Mouse (Mus musculus) stomach, embryonic 14.5 days (tissue): ENCODE data around the gene Mdh1. TPM values are rescaled to one million over a fixed set of nuclear protein-coding genes. Genes with fewer than 3 reads are reported as not detected.

Experiments used
- ATAC-seq: fragments of 200-750 bp; cut with Nextera tagmentation; 2 replicates; pipeline ENCODE4 v1.8.0; 2017; ENCODE audit warnings: low read depth, moderate TSS enrichment; ENCODE audit not compliant: insufficient number of reproducible peaks, insufficient read depth, low FRiP score
- H3K27ac ChIP-seq: fragments of 300-500 bp; sonication (generic); 2 replicates; pipeline ENCODE4 v1.5.1; 2014; ENCODE audit warnings: mild to moderate bottlenecking, low read length, moderate library complexity, mixed read lengths
- H3K27me3 ChIP-seq: fragments of 300-500 bp; sonication (generic); 2 replicates; pipeline ENCODE4 v1.6.1; 2014; ENCODE audit warnings: low read length, control low read depth, mixed read lengths; ENCODE audit not compliant: control insufficient read depth, insufficient read depth
- H3K36me3 ChIP-seq: fragments of 300-500 bp; sonication (generic); 2 replicates; pipeline ENCODE4 v1.6.1; 2014; ENCODE audit warnings: mild to moderate bottlenecking, control low read depth, low read length, moderate library complexity, mixed read lengths; ENCODE audit not compliant: control insufficient read depth, insufficient read depth
- H3K4me1 ChIP-seq: fragments of 300-500 bp; sonication (generic); 2 replicates; pipeline ENCODE4 v1.6.1; 2014; ENCODE audit warnings: low read length, control low read depth, mixed read lengths; ENCODE audit not compliant: control insufficient read depth, insufficient read depth
- H3K4me2 ChIP-seq: fragments of 300-500 bp; sonication (generic); replicated peaks from 2 replicates; pipeline ENCODE4 v1.6.1; 2014; ENCODE audit warnings: low read depth, low read length, control low read depth
- H3K4me3 ChIP-seq: fragments of 300-500 bp; sonication (generic); 2 replicates; pipeline ENCODE4 v1.5.1; 2014; ENCODE audit warnings: low read depth, low read length, control low read depth
- H3K9ac ChIP-seq: fragments of 300-500 bp; sonication (generic); replicated peaks from 2 replicates; pipeline ENCODE4 v1.6.1; 2014; ENCODE audit warnings: low read depth, mild to moderate bottlenecking, control low read depth, low read length, moderate library complexity, mixed read lengths
- H3K9me3 ChIP-seq: fragments of 300-500 bp; sonication (generic); 2 replicates; pipeline ENCODE4 v1.6.1; 2016; ENCODE audit warnings: low read depth, low read length, control low read depth; ENCODE audit not compliant: control insufficient read depth
- WGBS: fragments of 180-500 bp; shearing (Covaris S2); extraction: QIAGEN DNeasy Blood & Tissue Kit; methylation state at CpG from one replicate; pipeline ENCODE4 v1.1.7; 2014; 5-methylcytosine and 5-hydroxymethylcytosine counted together
- polyA plus RNA-seq: library from polyadenylated mRNA; unstranded; fragments of >200 nt; fragmentation: Nextera tagmentation; extraction: Ambion mirVana; gene quantifications from 2 replicates; pipeline ENCODE4 v1.2.1, GENCODE M21; 2014

The Mdh1 gene
- 411 and 439 TPM in 2 replicates for polyA plus RNA-seq

DNA sequence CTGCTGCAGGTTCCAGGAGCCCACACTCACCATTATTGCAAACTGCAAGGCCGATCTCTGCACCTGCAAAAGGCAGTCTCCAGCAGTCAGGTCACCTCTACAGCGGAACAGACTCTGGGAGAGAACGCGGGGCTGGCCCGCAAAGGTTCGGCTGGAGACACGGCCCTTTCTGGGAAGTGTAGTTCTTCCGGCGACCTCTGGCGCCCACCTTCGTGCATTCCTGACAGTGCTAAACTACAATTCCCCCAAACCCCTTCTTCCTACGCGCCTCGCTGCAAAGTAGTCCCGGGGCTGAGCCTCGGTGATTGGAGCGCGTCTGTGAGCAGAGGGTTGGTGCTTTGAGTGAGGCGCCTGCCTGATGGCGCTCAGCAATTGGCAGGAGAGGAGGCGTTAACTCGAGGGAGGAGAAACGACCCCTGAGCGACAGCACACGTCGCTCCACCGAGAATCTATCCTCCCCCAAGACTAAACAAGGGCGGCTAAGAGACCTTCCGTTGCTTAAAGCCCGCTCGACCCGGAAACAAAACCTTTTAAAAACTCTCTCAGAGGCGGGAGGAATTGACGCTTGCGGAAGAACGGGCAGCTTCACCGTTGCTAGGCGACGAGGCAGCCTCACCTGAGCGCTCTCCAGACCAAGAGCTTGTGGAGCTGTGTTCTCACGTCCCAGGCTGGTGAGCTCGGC is at the start of gene Mdh1, which contains the start of gene Wdpcp:
Gene Mdh1, minus strand, starts transcription at position 668 of the 682 bp plus-strand sequence.
Gene Wdpcp, plus strand, starts transcription at position 536 of the 682 bp plus-strand sequence.
- Histone ChIP-seq H3K4me1 (peaks cover 13% of the 10 kb centered on the region; the same call in 1 of the 2 replicates), H3K4me3 (peak within 1 kb of the TSS; percentile 85), H3K4me2 (peak within 1 kb of the TSS; percentile 77), H3K9me3 (no peaks in the 10 kb centered on the region), H3K36me3 (no peaks in the 10 kb centered on the region), H3K9ac (peak within 1 kb of the TSS; percentile 76), H3K27ac (peak within 1 kb of the TSS; percentile 77; the same call in 1 of the 2 replicates), H3K27me3 (no peaks in the 10 kb centered on the region)
- WGBS: under 1% methylated on average over 42 of the region's 42 CpGs
- ATAC-seq: peak; percentile 99

DNA sequence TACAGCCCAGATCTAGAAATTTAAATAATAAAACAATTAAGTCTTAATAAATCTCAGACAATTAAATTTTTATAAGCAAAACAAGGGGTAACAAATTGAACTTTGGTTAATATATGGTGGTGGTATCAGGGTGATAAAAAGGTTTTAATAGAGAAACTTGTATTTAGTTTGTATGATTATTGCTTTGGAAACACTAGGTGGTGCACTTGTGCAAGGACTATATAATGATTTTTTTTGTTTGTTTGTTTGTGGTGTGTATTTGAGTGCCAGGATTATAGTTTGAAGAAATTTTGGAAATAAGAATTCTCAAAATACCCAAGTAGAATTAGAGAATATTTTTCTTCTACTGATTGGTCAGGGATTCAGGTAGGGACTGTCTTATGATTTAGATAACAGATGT is 43.7 kb upstream of the Mdh1 start:
- H3K9ac ChIP-seq: no peak overlapping the region
- H3K9me3 ChIP-seq: no peaks in the 10 kb centered on the region
- H3K27ac ChIP-seq: no peak overlapping the region
- H3K4me3 ChIP-seq: no peak overlapping the region
- no peaks in the 10 kb centered on the region for H3K4me1 ChIP-seq
- H3K4me2 ChIP-seq: no peak overlapping the region
- no peak for ATAC-seq
- no peaks in the 10 kb centered on the region for H3K27me3 ChIP-seq
- H3K36me3 ChIP-seq: no peaks in the 10 kb centered on the region

DNA sequence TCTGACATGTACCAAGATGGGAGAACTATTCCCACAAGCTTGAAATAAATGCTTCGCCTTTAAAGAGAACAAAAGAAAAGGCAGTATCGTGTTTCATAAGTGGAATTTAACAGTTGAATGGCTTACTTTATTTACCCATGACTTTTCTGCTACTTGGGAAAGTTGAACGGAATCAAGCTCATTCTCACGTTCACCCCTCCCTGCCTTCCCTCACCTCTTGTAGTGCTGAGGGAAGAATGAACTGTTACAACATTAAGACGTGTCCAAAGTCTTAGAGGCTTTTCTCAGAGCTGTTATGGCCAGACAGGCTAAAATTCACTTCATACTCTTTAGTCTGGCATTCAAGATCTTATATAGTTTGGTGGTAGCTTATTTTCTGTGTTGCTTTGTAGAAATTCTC is 30.3 kb upstream of the Mdh1 start:
- no peak for ATAC-seq
- Histone ChIP-seq H3K27ac (no peak overlapping the region), H3K36me3 (no peaks in the 10 kb centered on the region), H3K9ac (no peak overlapping the region), H3K4me3 (no peak overlapping the region), H3K4me1 (no peaks in the 10 kb centered on the region), H3K27me3 (no peaks in the 10 kb centered on the region), H3K9me3 (no peaks in the 10 kb centered on the region), H3K4me2 (no peak overlapping the region)
- WGBS: 55% methylated on average over 5 of the region's 5 CpGs

DNA sequence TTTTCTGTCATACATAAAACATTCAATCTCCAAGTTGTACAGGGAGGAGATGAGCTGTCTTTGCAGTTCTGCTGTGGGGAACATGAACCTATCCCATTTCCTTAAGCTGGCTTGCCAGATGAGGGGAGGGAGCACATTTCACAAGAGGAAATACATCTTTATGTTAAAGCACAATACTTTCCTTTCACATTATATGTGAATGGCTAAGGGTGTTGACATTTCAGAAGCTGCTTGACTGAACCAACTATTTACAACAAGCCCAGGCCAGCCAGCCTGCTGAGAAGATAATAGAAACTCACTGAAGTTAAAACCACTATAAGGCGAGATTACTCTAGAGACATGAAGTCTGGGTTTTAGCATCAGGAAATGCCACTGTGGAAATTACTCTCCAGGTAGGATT is 11.1 kb upstream of the Mdh1 start:
- H3K4me3 ChIP-seq: no peak overlapping the region
- H3K9me3 ChIP-seq: no peaks in the 10 kb centered on the region
- 57% methylated on average over 1 of the region's 1 CpGs for WGBS
- H3K27me3 ChIP-seq: no peaks in the 10 kb centered on the region
- 0 out of 2 replicates have a peak, but pooled peaks cover 3% of the 10 kb centered on the region for H3K4me1 ChIP-seq
- ATAC-seq: no peak
- no peak overlapping the region for H3K4me2 ChIP-seq
- no peak overlapping the region for H3K27ac ChIP-seq
- no peak overlapping the region for H3K9ac ChIP-seq
- no peaks in the 10 kb centered on the region for H3K36me3 ChIP-seq

DNA sequence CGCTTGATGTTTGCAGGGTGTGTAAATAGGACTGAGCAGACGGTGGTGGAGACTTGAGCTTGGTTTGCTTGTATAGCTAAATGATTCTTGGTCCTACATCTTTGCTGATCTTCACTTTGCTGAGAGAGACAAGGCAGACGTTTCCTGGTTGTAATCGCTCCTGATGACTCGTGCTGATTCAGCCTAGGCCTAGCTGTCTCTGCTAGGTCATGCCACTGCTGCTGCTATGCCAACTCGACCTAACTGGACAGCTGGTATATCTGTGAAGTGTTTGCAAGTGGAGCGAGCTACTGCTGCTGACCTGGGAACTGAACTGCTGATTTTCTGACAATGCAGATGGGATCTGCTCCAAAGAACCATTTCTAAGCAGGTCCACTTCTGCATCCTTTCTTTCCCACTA is 9.3 kb upstream of the Mdh1 start:
- ATAC-seq: no peak
- Histone ChIP-seq H3K4me1 (0 out of 2 replicates have a peak, but pooled peaks cover 3% of the 10 kb centered on the region), H3K9me3 (no peaks in the 10 kb centered on the region), H3K4me3 (no peak overlapping the region), H3K27me3 (no peaks in the 10 kb centered on the region), H3K36me3 (no peaks in the 10 kb centered on the region), H3K9ac (no peak overlapping the region), H3K27ac (no peak overlapping the region), H3K4me2 (no peak overlapping the region)
- 68% methylated on average over 7 of the region's 7 CpGs for WGBS

DNA sequence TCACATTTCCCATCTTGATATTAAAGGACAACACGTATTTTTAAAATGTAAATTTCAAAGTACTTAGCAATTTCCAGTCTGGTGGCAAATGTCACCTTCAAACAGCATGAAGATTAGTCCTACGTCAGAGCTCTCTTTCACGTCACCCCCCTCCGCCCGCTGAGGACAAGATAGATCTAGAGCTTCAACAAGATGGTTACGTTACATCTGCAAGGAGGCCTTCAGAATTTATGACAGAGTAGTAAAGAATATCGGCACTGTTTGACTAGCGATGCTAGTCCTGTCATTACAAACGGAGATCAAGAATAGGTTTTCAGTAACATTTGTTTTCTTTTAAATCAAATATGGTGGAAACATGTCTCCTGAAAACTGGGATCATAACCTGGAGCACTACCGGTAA is 1.2 kb downstream of the Mdh1 start:
- WGBS: 6% methylated on average over 10 of the region's 10 CpGs
- Histone ChIP-seq H3K27ac (peak overlapping the region; percentile 77; the same call in 1 of the 2 replicates), H3K4me1 (peaks cover 13% of the 10 kb centered on the region; the same call in 1 of the 2 replicates), H3K27me3 (no peaks in the 10 kb centered on the region), H3K4me3 (peak overlapping the region; percentile 85), H3K9me3 (no peaks in the 10 kb centered on the region), H3K4me2 (peak overlapping the region; percentile 77), H3K36me3 (peaks cover 5% of the 10 kb centered on the region; the same call in 1 of the 2 replicates), H3K9ac (peak overlapping the region; percentile 76)
- no peak for ATAC-seq

DNA sequence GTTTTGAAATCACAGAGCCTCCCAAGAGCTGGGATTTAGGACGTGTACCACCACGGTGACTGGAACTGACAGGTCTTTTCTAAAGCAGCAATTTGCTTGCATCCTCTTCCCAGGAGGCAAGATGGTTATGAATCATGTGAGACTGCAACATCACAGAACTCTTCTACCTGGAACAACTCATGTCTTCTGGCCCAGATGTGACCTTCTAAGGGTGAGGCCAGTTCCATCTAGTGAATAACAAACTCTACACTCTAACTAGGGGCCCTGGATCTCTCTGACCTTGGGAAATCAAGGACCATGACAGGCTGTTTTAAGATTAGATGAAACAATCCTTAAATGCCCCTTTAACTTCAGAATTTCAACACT is 2.1 kb downstream of the Mdh1 start:
- Histone ChIP-seq H3K4me3 (no peak overlapping the region), H3K4me2 (peak overlapping the region; percentile 77; the same call in 1 of the 2 replicates), H3K36me3 (peaks cover 13% of the 10 kb centered on the region; the same call in 1 of the 2 replicates), H3K27me3 (no peaks in the 10 kb centered on the region), H3K9ac (no peak overlapping the region), H3K4me1 (peaks cover 13% of the 10 kb centered on the region; the same call in 1 of the 2 replicates), H3K9me3 (no peaks in the 10 kb centered on the region), H3K27ac (no peak overlapping the region)
- 72% methylated on average over 2 of the region's 2 CpGs for WGBS
- ATAC-seq: no peak

DNA sequence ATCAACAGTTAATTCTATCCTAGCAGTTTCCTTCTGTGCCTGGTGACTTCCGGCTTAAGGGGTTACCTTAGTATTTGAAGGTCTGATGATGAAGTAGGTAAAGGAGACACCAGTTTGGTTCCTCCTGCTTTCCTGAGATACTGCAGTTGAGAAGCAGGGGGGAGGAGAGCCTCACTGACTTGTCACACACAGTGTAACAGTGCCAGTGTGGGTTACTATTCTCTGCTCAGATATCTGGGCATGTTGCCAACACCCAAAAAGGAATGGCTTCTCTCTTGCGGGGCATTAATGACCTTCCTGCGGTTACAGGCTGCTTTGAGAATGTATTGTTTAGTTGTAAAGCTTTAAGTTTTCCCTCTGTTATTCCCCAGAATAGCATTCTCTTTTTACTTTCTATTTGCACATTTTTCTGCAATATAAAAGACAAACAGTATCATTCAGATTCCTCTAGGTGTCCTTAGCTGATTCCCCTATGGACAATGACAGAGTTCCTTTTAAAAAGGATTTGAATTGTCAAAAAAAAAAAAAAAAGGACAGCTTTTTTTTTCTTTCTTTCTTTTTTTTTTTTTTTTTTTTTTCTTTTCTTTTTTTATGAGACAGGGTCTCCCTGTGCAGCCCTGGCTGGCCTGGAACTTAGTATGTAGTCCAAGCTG is 2.6 kb downstream of the Mdh1 start:
- no peak overlapping the region for H3K4me3 ChIP-seq
- H3K9ac ChIP-seq: no peak overlapping the region
- H3K9me3 ChIP-seq: no peaks in the 10 kb centered on the region
- peak overlapping the region; percentile 77; the same call in 1 of the 2 replicates for H3K4me2 ChIP-seq
- H3K27ac ChIP-seq: no peak overlapping the region
- ATAC-seq: no peak
- H3K4me1 ChIP-seq: peaks cover 13% of the 10 kb centered on the region; the same call in 1 of the 2 replicates
- peaks cover 13% of the 10 kb centered on the region; the same call in 1 of the 2 replicates for H3K36me3 ChIP-seq
- H3K27me3 ChIP-seq: no peaks in the 10 kb centered on the region
- WGBS: 38% methylated on average over 3 of the region's 3 CpGs
